Mouse (Mus musculus): ENCODE data around the gene Rnf141.

GRCm38 (mm10) chr7:110865570-110865969 is 21.3 kb upstream of the Rnf141 start:
- TF ChIP-seq EP300 (IDR thresholded peaks at IDR 0.05; ENCODE audit: low read depth) (no peak), CTCF (IDR thresholded peaks at IDR 0.05; ENCODE audit: low read depth) (no peak)

All from heart, postnatal 0 days (tissue).